Mouse (Mus musculus): ENCODE data around the gene Mrln.
"Not testable (repeated sequence)": the region's sequence is repeated elsewhere in the genome, so short reads cannot be mapped to it uniquely, and the experiment has no call there.

DNA sequence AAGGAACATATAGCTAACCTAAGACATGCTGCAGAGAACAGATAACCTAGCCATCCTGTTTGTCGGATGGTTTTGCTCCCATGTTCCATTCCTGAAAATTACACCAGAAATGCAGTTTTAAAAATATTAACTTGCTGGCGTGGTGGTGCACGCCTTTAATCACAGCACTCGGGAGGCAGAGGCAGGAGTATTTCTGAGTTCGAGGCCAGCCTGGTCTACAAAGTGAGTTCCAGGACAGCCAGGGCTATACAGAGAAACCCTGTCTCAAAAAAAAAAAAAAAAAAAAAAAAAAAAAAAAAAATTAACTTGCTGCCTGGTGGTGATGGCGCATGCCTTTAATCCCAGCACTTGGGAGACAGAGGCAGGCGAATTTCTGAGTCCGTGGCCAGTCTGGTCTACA is 17.8 kb downstream of the Mrln start:
- not testable (repeated sequence) for TF ChIP-seq CTCF (IDR thresholded peaks at IDR 0.05; ENCODE audit: borderline replicate concordance, extremely low read depth, insufficient read depth, insufficient read length); POLR2A (IDR thresholded peaks at IDR 0.05; ENCODE audit: borderline replicate concordance, extremely low read depth, insufficient read depth, insufficient read length, poor library complexity, severe bottlenecking)
